Mouse (Mus musculus) hindbrain, postnatal 0 days (tissue): ENCODE measurements around the gene Wee1. TPM values are rescaled to one million over a fixed set of nuclear protein-coding genes. Genes with fewer than 3 reads are reported as not detected.
"Not testable (repeated sequence)": the region's sequence is repeated elsewhere in the genome, so short reads cannot be mapped to it uniquely, and the experiment has no call there.

Source experiments
- ATAC-seq: fragments of 200-750 bp; cut with Nextera tagmentation; 2 replicates; pipeline ENCODE4 v1.8.0; 2017; ENCODE audit warnings: mild to moderate bottlenecking, moderate TSS enrichment, moderate library complexity
- DNase-seq: peaks from one replicate; pipeline ENCODE4 v3.0.0-alpha.2; 2015; ENCODE audit warnings: low spot score
- H3K27ac ChIP-seq: fragments of 300-500 bp; sonication (generic); 2 replicates; pipeline ENCODE4 v1.5.1; 2014; ENCODE audit warnings: mild to moderate bottlenecking
- H3K27me3 ChIP-seq: fragments of 300-500 bp; sonication (generic); 2 replicates; pipeline ENCODE4 v1.6.1; 2014; ENCODE audit warnings: low read length, mixed read lengths; ENCODE audit not compliant: insufficient read depth
- H3K36me3 ChIP-seq: fragments of 300-500 bp; sonication (generic); 2 replicates; pipeline ENCODE4 v1.6.1; 2014; ENCODE audit warnings: low read length, mixed read lengths; ENCODE audit not compliant: insufficient read depth
- H3K4me1 ChIP-seq: fragments of 300-500 bp; sonication (generic); 2 replicates; pipeline ENCODE4 v1.6.1; 2014; ENCODE audit warnings: antibody characterized with exemption, low read length, mixed read lengths; ENCODE audit not compliant: insufficient read depth
- H3K4me2 ChIP-seq: fragments of 300-500 bp; sonication (generic); 2 replicates; pipeline ENCODE4 v1.6.1; 2014; ENCODE audit warnings: low read depth, mild to moderate bottlenecking, low read length, moderate library complexity, mixed read lengths
- H3K4me3 ChIP-seq: fragments of 300-500 bp; sonication (generic); 2 replicates; pipeline ENCODE4 v1.5.1; 2014; ENCODE audit warnings: low read length
- H3K9ac ChIP-seq: fragments of 300-500 bp; sonication (generic); replicated peaks from 2 replicates; pipeline ENCODE4 v1.6.1; 2014; ENCODE audit warnings: mild to moderate bottlenecking, low read length, moderate library complexity, mixed read lengths
- H3K9me3 ChIP-seq: fragments of 300-500 bp; sonication (generic); 2 replicates; pipeline ENCODE4 v1.6.1; 2016; ENCODE audit warnings: low read length, mixed read lengths
- CTCF ChIP-seq: IDR thresholded peaks from 2 replicates; pipeline ENCODE4 v1.5.1; 2016; ENCODE audit warnings: antibody characterized with exemption, control low read depth, low read depth
- WGBS: fragments of 180-500 bp; shearing (Covaris S2); extraction: QIAGEN DNeasy Blood & Tissue Kit; methylation state at CpG from one replicate; pipeline ENCODE4 v1.1.7; 2014; 5-methylcytosine and 5-hydroxymethylcytosine counted together
- polyA plus RNA-seq: library from polyadenylated mRNA; unstranded; fragments of >200 nt; fragmentation: Nextera tagmentation; extraction: Ambion mirVana; gene quantifications from 2 replicates; pipeline ENCODE4 v1.2.1, GENCODE M21; 2015
- total RNA-seq: library from RNA; depleted of rRNA; stranded (reverse); fragments of >200 nt; gene quantifications from 2 replicates; pipeline ENCODE4 v1.2.3, GENCODE M21; 2014

Gene Wee1
- total and polyA plus RNA-seq, 2 experiments from 2014 or later: 5.6 to 8.2 TPM

GRCm38 (mm10) chr7:110096332-110096731, 25.5 kb upstream of the Wee1 start:
- Histone ChIP-seq H3K27me3 (no peaks in the 10 kb centered on the region), H3K9ac (no peak overlapping the region), H3K4me3 (no peak overlapping the region), H3K9me3 (no peaks in the 10 kb centered on the region), H3K27ac (no peak overlapping the region), H3K4me1 (no peaks in the 10 kb centered on the region), H3K4me2 (no peak overlapping the region), H3K36me3 (peaks cover 33% of the 10 kb centered on the region)
- DNase-seq: no peak
- TF ChIP-seq CTCF: no peak
- WGBS: 86% methylated on average over 4 of the region's 4 CpGs
- no peak for ATAC-seq

- no peaks in the 10 kb centered on the region for H3K27me3 ChIP-seq
- no peak overlapping the region for H3K4me3 ChIP-seq
- TF ChIP-seq CTCF: no peak
- H3K9me3 ChIP-seq: no peaks in the 10 kb centered on the region
- ATAC-seq (no peak), DNase-seq (no peak)
- no peaks in the 10 kb centered on the region for H3K4me1 ChIP-seq
- H3K36me3 ChIP-seq: peaks cover 29% of the 10 kb centered on the region
- no peak overlapping the region for H3K9ac ChIP-seq
- no peak overlapping the region for H3K4me2 ChIP-seq
- WGBS: 60% methylated on average over 7 of the region's 7 CpGs
- no peak overlapping the region for H3K27ac ChIP-seq
Measured at GRCm38 (mm10) chr7:110097106-110097793, 24.6 kb upstream of the Wee1 start.

GRCm38 (mm10) chr7:110100854-110101253, 21.0 kb upstream of the Wee1 start:
- Histone ChIP-seq H3K4me3 (no peak overlapping the region), H3K9me3 (no peaks in the 10 kb centered on the region), H3K4me2 (no peak overlapping the region), H3K4me1 (no peaks in the 10 kb centered on the region), H3K27ac (no peak overlapping the region), H3K27me3 (no peaks in the 10 kb centered on the region), H3K36me3 (peaks cover 4% of the 10 kb centered on the region), H3K9ac (no peak overlapping the region)
- ATAC-seq: no peak
- TF ChIP-seq CTCF: no peak
- 60% methylated on average over 6 of the region's 6 CpGs for WGBS
- no peak for DNase-seq

- H3K4me1 ChIP-seq: no peaks in the 10 kb centered on the region
- 78% methylated on average over 5 of the region's 5 CpGs for WGBS
- H3K27me3 ChIP-seq: no peaks in the 10 kb centered on the region
- no peak overlapping the region for H3K4me3 ChIP-seq
- H3K9ac ChIP-seq: no peak overlapping the region
- H3K9me3 ChIP-seq: no peaks in the 10 kb centered on the region
- no peak overlapping the region for H3K27ac ChIP-seq
- no peaks in the 10 kb centered on the region for H3K36me3 ChIP-seq
- no peak for ATAC-seq
- TF ChIP-seq CTCF: no peak
- no peak overlapping the region for H3K4me2 ChIP-seq
- DNase-seq: no peak
Measured at GRCm38 (mm10) chr7:110101266-110101665, 20.6 kb upstream of the Wee1 start.

DNA sequence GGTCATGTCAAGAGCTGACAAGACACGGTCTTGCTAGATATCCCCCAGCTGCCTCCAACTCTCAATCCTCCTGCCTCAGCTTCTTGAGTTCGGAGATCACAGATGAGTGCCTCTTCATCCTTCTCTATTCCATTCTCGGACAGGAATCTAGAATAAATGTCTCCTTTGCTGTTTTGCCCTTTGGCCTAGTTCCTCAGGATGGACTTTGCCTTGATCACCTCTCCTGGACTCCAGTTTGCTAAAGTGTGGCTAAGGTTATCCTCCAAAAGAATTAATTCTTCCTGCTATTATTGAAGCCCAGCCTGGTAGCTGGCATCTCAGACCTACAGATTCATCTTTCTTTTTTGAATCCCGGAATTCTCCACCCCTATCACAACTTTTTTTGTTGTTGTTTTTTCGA, 16.8 kb upstream of the Wee1 start:
- no peaks in the 10 kb centered on the region for H3K9me3 ChIP-seq
- peaks cover 5% of the 10 kb centered on the region; the same call in 1 of the 2 replicates for H3K4me1 ChIP-seq
- ATAC-seq: no peak
- no peak for TF ChIP-seq CTCF
- H3K4me2 ChIP-seq: no peak overlapping the region
- no peak for DNase-seq
- no peak overlapping the region for H3K27ac ChIP-seq
- 86% methylated on average over 5 of the region's 5 CpGs for WGBS
- H3K36me3 ChIP-seq: no peaks in the 10 kb centered on the region
- H3K27me3 ChIP-seq: no peaks in the 10 kb centered on the region
- no peak overlapping the region for H3K9ac ChIP-seq
- no peak overlapping the region for H3K4me3 ChIP-seq

- Histone ChIP-seq H3K36me3 (no peaks in the 10 kb centered on the region), H3K4me1 (peaks cover 5% of the 10 kb centered on the region; the same call in 1 of the 2 replicates), H3K4me3 (no peak overlapping the region), H3K27me3 (no peaks in the 10 kb centered on the region), H3K9ac (no peak overlapping the region), H3K4me2 (no peak overlapping the region), H3K9me3 (no peaks in the 10 kb centered on the region), H3K27ac (no peak overlapping the region)
- TF ChIP-seq CTCF: no peak
- ATAC-seq (no peak), DNase-seq (no peak)
- 78% methylated on average over 3 of the region's 3 CpGs for WGBS
Measured at GRCm38 (mm10) chr7:110106633-110107032, 15.2 kb upstream of the Wee1 start.

- not testable (repeated sequence) for H3K9me3 ChIP-seq, H3K9ac ChIP-seq, DNase-seq, H3K27ac ChIP-seq, H3K4me2 ChIP-seq, H3K36me3 ChIP-seq, H3K4me3 ChIP-seq, ATAC-seq, H3K4me1 ChIP-seq, H3K27me3 ChIP-seq
- 93% methylated on average over 3 of the region's 3 CpGs for WGBS
Measured at GRCm38 (mm10) chr7:110108524-110108923, 13.3 kb upstream of the Wee1 start.
